Mouse (Mus musculus) lung, postnatal 0 days (tissue): ENCODE measurements around the gene Lrfn4. TPM values are rescaled to one million over a fixed set of nuclear protein-coding genes. Genes with fewer than 3 reads are reported as not detected.

Experiments
- ATAC-seq: fragments of 200-750 bp; cut with Nextera tagmentation; 2 replicates; pipeline ENCODE4 v1.8.0; 2017; ENCODE audit warnings: moderate library complexity
- DNase-seq: peaks from one replicate; pipeline ENCODE4 v3.0.0-alpha.2; 2016; ENCODE audit warnings: low spot score
- H3K27ac ChIP-seq: fragments of 300-500 bp; sonication (generic); 2 replicates; pipeline ENCODE4 v1.5.1; 2014; ENCODE audit warnings: antibody characterized with exemption, mild to moderate bottlenecking, low read length, mixed read lengths
- H3K27me3 ChIP-seq: fragments of 300-500 bp; sonication (generic); replicated peaks from 2 replicates; pipeline ENCODE4 v1.6.1; 2014; ENCODE audit warnings: low read length, mixed read lengths; ENCODE audit not compliant: insufficient read depth
- H3K36me3 ChIP-seq: fragments of 300-500 bp; sonication (generic); 2 replicates; pipeline ENCODE4 v1.6.1; 2014; ENCODE audit warnings: low read length, mixed read lengths; ENCODE audit not compliant: insufficient read depth
- H3K4me1 ChIP-seq: fragments of 300-500 bp; sonication (generic); 2 replicates; pipeline ENCODE4 v1.6.1; 2014; ENCODE audit warnings: antibody characterized with exemption, low read depth, low read length, mixed read lengths; ENCODE audit not compliant: insufficient read depth
- H3K4me2 ChIP-seq: fragments of 300-500 bp; sonication (generic); replicated peaks from 2 replicates; pipeline ENCODE4 v1.6.1; 2014; ENCODE audit warnings: low read depth, mild to moderate bottlenecking, low read length, moderate library complexity, mixed read lengths
- H3K4me3 ChIP-seq: fragments of 300-500 bp; sonication (generic); 2 replicates; pipeline ENCODE4 v1.5.1; 2014; ENCODE audit warnings: low read depth, low read length
- H3K9ac ChIP-seq: fragments of 300-500 bp; sonication (generic); replicated peaks from 2 replicates; pipeline ENCODE4 v1.6.1; 2014; ENCODE audit warnings: low read depth, mild to moderate bottlenecking
- H3K9me3 ChIP-seq: fragments of 300-500 bp; sonication (generic); 2 replicates; pipeline ENCODE4 v1.6.1; 2016; ENCODE audit warnings: low read length, mixed read lengths
- CTCF ChIP-seq: IDR thresholded peaks from 2 replicates; pipeline ENCODE4 v1.5.1; 2016; ENCODE audit warnings: antibody characterized with exemption, mild to moderate bottlenecking
- EP300 ChIP-seq: IDR thresholded peaks from 2 replicates; pipeline ENCODE4 v1.6.1; 2016; ENCODE audit warnings: antibody characterized with exemption, mild to moderate bottlenecking, control low read depth
- WGBS: fragments of 180-500 bp; shearing (Covaris S2); extraction: QIAGEN DNeasy Blood & Tissue Kit; methylation state at CpG from one replicate; pipeline ENCODE4 v1.1.7; 2014; 5-methylcytosine and 5-hydroxymethylcytosine counted together
- polyA plus RNA-seq: library from polyadenylated mRNA; unstranded; fragments of >200 nt; fragmentation: Nextera tagmentation; extraction: Ambion mirVana; gene quantifications from 2 replicates; pipeline ENCODE4 v1.2.1, GENCODE M21; 2015

The Lrfn4 gene
- polyA plus RNA-seq, 1 experiment from 2014 or later: 3.4 TPM

GRCm38 (mm10) chr19:4620721-4621120 lies 5.3 kb upstream of the Lrfn4 start:
- Histone ChIP-seq H3K4me2 (no peak overlapping the region), H3K4me3 (no peak overlapping the region), H3K27me3 (no peaks in the 10 kb centered on the region), H3K27ac (no peak overlapping the region), H3K9ac (no peak overlapping the region), H3K9me3 (no peaks in the 10 kb centered on the region), H3K36me3 (0 out of 2 replicates have a peak, but pooled peaks cover 2% of the 10 kb centered on the region), H3K4me1 (peaks cover 10% of the 10 kb centered on the region)
- no peak for DNase-seq
- 91% methylated on average over 7 of the region's 7 CpGs for WGBS
- ATAC-seq: no peak
- TF ChIP-seq CTCF (no peak), EP300 (no peak)

- Histone ChIP-seq H3K4me2 (no peak overlapping the region), H3K4me3 (no peak overlapping the region), H3K27ac (no peak overlapping the region), H3K9me3 (no peaks in the 10 kb centered on the region), H3K36me3 (0 out of 2 replicates have a peak, but pooled peaks cover 2% of the 10 kb centered on the region), H3K27me3 (no peaks in the 10 kb centered on the region), H3K4me1 (peaks cover 6% of the 10 kb centered on the region), H3K9ac (no peak overlapping the region)
- no peak for ATAC-seq
- DNase-seq: no peak
- TF ChIP-seq CTCF (no peak), EP300 (no peak)
- 80% methylated on average over 10 of the region's 10 CpGs for WGBS
Measured at GRCm38 (mm10) chr19:4619461-4619860, 4.0 kb upstream of the Lrfn4 start.

- no peak overlapping the region for H3K4me3 ChIP-seq
- no peaks in the 10 kb centered on the region for H3K9me3 ChIP-seq
- no peak overlapping the region for H3K9ac ChIP-seq
- H3K4me2 ChIP-seq: no peak overlapping the region
- 0 out of 2 replicates have a peak, but pooled peaks cover 2% of the 10 kb centered on the region for H3K36me3 ChIP-seq
- DNase-seq: peak; percentile 73
- H3K4me1 ChIP-seq: peaks cover 6% of the 10 kb centered on the region
- H3K27ac ChIP-seq: no peak overlapping the region
- no peaks in the 10 kb centered on the region for H3K27me3 ChIP-seq
- ATAC-seq: no peak
- 31% methylated on average over 18 of the region's 18 CpGs for WGBS
- TF ChIP-seq EP300 (no peak), CTCF (peak; percentile 64)
Measured at GRCm38 (mm10) chr19:4618183-4618582, 2.7 kb upstream of the Lrfn4 start.

GRCm38 (mm10) chr19:4616546-4616945 lies 1.1 kb upstream of the Lrfn4 start:
- no peak overlapping the region for H3K9ac ChIP-seq
- 15% methylated on average over 4 of the region's 4 CpGs for WGBS
- no peak for TF ChIP-seq EP300
- no peak for TF ChIP-seq CTCF
- H3K27me3 ChIP-seq: no peaks in the 10 kb centered on the region
- ATAC-seq: no peak
- no peak for DNase-seq
- 0 out of 2 replicates have a peak overlapping the region, but pooled peaks have one; percentile 52 for H3K27ac ChIP-seq
- no peak overlapping the region for H3K4me3 ChIP-seq
- H3K36me3 ChIP-seq: 0 out of 2 replicates have a peak, but pooled peaks cover 2% of the 10 kb centered on the region
- H3K4me1 ChIP-seq: peaks cover 6% of the 10 kb centered on the region
- H3K4me2 ChIP-seq: no peak overlapping the region
- H3K9me3 ChIP-seq: no peaks in the 10 kb centered on the region

- no peaks in the 10 kb centered on the region for H3K9me3 ChIP-seq
- H3K4me2 ChIP-seq: peak overlapping the region; percentile 98
- peaks cover 6% of the 10 kb centered on the region for H3K4me1 ChIP-seq
- peak; percentile 8; the same call in 1 of the 2 replicates for TF ChIP-seq CTCF
- TF ChIP-seq EP300: no peak
- ATAC-seq (peak; percentile 4; the same call in 1 of the 2 replicates), DNase-seq (peak; percentile 69)
- WGBS: 30% methylated on average over 26 of the region's 49 CpGs
- H3K4me3 ChIP-seq: peak overlapping the region; percentile 71
- no peaks in the 10 kb centered on the region for H3K27me3 ChIP-seq
- H3K9ac ChIP-seq: peak overlapping the region; percentile 72
- no peaks in the 10 kb centered on the region for H3K36me3 ChIP-seq
- H3K27ac ChIP-seq: peak overlapping the region; percentile 82
Measured at GRCm38 (mm10) chr19:4614305-4615150, 939 bp downstream of the Lrfn4 start.

GRCm38 (mm10) chr19:4613464-4614304 lies 1.8 kb downstream of the Lrfn4 start:
- no peak for ATAC-seq
- TF ChIP-seq CTCF: no peak
- no peak for TF ChIP-seq EP300
- Histone ChIP-seq H3K9ac (no peak overlapping the region), H3K36me3 (no peaks in the 10 kb centered on the region), H3K27ac (0 out of 2 replicates have a peak overlapping the region, but pooled peaks have one; percentile 82), H3K4me3 (no peak overlapping the region), H3K4me1 (peaks cover 6% of the 10 kb centered on the region), H3K27me3 (no peaks in the 10 kb centered on the region), H3K4me2 (0 out of 2 replicates have a peak overlapping the region, but pooled peaks have one; percentile 98), H3K9me3 (no peaks in the 10 kb centered on the region)
- no peak for DNase-seq
- 86% methylated on average over 32 of the region's 33 CpGs for WGBS
